Mouse (Mus musculus) brain, embryonic 14.5 days (tissue): ENCODE measurements around the gene Leo1.

Experiments used
- CTCF ChIP-seq: fragments of 200-500 bp; IDR thresholded peaks from 2 replicates; pipeline ENCODE4 v1.5.1; 2012; ENCODE audit warnings: inconsistent platforms, mild to moderate bottlenecking, moderate library complexity, borderline replicate concordance; ENCODE audit not compliant: insufficient read depth, insufficient read length; ENCODE audit errors: extremely low read depth
- POLR2A ChIP-seq: fragments of 200-500 bp; IDR thresholded peaks from 2 replicates; pipeline ENCODE4 v1.6.1; 2012; ENCODE audit warnings: mild to moderate bottlenecking, inconsistent platforms, borderline replicate concordance; ENCODE audit not compliant: poor library complexity, insufficient read depth, insufficient read length, severe bottlenecking; ENCODE audit errors: extremely low read depth

DNA sequence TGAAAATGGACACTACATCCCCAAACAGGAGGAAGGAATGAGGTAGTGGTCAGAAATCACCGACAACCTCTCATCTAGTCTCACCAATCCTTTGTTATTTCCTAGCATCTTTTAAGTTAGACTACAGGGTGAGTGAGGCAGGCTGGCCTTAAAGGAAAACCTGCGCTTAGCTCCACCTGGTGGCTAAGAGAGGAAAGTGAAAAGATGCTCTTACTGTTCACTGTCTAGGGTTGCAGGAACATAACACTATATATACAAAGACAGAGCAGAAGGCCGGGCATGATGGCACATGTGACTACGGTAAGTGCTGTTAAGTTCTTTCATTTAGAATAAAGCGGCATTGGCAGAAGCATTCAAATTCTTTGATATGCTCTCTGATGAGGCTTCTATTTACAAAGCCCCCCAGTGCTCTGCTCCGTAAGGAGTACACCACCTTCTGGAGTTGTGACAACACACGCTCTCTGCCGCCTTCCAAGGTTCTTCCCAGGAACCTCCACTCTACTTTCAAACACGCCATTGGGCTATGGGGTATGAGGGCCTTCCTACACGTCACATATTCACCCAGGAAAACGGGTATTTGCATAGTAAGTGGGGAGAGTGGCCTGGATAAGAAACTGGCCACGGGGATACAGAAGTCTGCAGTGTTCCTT lies 74.3 kb downstream of the Leo1 start:
- peak; percentile 78; the same call in 1 of the 2 replicates for TF ChIP-seq CTCF
- TF ChIP-seq POLR2A = no peak
